Mouse (Mus musculus): Measurements from ENCODE around the gene Spast. TPM values are rescaled to one million over a fixed set of nuclear protein-coding genes. Genes with fewer than 3 reads are reported as not detected.

The Spast gene
- total and polyA plus RNA-seq, 2 experiments: 5.6 to 15.0 TPM

DNA sequence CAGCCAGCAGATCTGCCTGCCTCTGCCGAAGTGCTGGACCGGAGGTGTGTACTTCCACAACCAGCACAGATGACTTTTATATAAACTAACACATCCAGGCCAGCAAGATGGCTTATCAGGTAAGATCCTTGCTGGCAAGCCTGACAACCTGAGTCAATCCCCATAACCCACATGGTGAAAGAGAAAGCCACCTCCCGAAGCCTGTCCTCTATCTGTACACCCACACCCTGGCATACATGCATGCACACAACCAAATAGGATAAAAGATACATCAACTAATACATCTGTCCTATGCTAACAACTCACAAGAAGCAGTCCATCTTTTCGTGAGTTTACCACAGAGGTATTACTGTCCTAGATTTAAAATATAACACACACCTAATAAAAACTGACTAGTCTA is 34.7 kb upstream of the Spast start:
- Histone ChIP-seq H3K9ac (ENCODE audit: low read depth, low read length) (no peak overlapping the region), H3K36me3 (ENCODE audit: control insufficient read depth, insufficient read depth, low read length) (peaks cover 5% of the 10 kb centered on the region; the same call in 1 of the 2 replicates), H3K79me2 (ENCODE audit: control insufficient read depth, insufficient read depth, low read length) (0 out of 2 replicates have a peak, but pooled peaks cover 2% of the 10 kb centered on the region), H3K4me1 (ENCODE audit: control insufficient read depth, insufficient read depth, low read length) (no peaks in the 10 kb centered on the region), H3K27me3 (ENCODE audit: control insufficient read depth, insufficient read depth, low read length) (no peaks in the 10 kb centered on the region), H3K27ac (replicated peaks; ENCODE audit: insufficient read depth, low read depth, low read length) (no peak overlapping the region), H3K4me3 (ENCODE audit: insufficient read depth, low read depth, low read length) (no peak overlapping the region)
- TF ChIP-seq CTCF (IDR thresholded peaks at IDR 0.05; ENCODE audit: low read depth, low read length): no peak
- TF ChIP-seq POLR2A (IDR thresholded peaks at IDR 0.05; ENCODE audit: extremely low read depth, insufficient read depth, low read length): no peak
- 90% methylated on average over 4 of the region's 4 CpGs for WGBS
- no peak for DNase-seq (ENCODE audit: extremely low read depth, low read depth, low spot score)

DNA sequence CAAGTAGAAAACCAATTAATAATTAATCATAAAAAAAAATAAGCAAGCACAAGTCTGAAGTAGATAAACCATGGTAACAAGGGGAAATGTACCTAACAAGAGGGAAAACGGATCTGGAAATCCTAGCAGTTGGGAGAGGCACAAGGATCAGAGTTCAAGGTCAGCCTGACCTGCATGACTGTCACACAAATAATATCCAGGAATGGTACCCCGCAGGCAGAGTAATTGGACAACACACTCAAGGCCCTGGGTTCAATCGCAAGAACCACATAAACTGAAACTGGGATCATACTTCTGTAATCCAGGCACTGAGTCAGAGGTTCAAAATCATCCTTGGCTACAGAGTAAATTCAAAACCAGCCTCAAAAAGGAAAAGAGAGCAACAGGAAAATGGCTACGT is 33.2 kb upstream of the Spast start:
- no peak overlapping the region for H3K27ac ChIP-seq (replicated peaks; ENCODE audit: insufficient read depth, low read depth, low read length)
- no peak overlapping the region for H3K4me3 ChIP-seq (ENCODE audit: insufficient read depth, low read depth, low read length)
- TF ChIP-seq POLR2A (IDR thresholded peaks at IDR 0.05; ENCODE audit: extremely low read depth, insufficient read depth, low read length) (no peak), CTCF (IDR thresholded peaks at IDR 0.05; ENCODE audit: low read depth, low read length) (no peak)
- peaks cover 4% of the 10 kb centered on the region; the same call in 1 of the 2 replicates for H3K36me3 ChIP-seq (ENCODE audit: control insufficient read depth, insufficient read depth, low read length)
- H3K9ac ChIP-seq (ENCODE audit: low read depth, low read length): no peak overlapping the region
- WGBS: 60% methylated on average over 4 of the region's 4 CpGs
- H3K27me3 ChIP-seq (ENCODE audit: control insufficient read depth, insufficient read depth, low read length): no peaks in the 10 kb centered on the region
- DNase-seq (ENCODE audit: extremely low read depth, low read depth, low spot score): peak; percentile 31
- H3K4me1 ChIP-seq (ENCODE audit: control insufficient read depth, insufficient read depth, low read length): no peaks in the 10 kb centered on the region
- H3K79me2 ChIP-seq (ENCODE audit: control insufficient read depth, insufficient read depth, low read length): 0 out of 2 replicates have a peak, but pooled peaks cover 2% of the 10 kb centered on the region

DNA sequence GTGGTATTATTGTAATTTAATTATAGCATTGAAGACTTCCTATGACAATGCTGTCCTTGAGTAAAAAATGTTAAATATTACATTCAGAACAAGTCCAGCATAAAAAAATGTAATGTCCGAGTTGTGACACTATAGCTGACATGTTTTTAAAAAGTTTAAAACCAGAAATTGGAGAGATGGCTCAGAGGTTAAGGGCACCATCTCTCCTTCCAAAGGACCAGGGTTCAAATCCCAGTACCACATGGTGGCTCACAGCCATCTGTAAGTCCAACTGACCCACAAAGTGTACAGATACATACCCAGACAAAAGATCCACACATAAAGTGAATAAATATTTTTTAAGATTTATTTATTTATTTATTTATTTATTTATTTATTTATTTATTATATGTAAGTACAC is 32.8 kb upstream of the Spast start:
- H3K9ac ChIP-seq (ENCODE audit: low read depth, low read length): no peak overlapping the region
- no peak for DNase-seq (ENCODE audit: extremely low read depth, low read depth, low spot score)
- no peaks in the 10 kb centered on the region for H3K4me1 ChIP-seq (ENCODE audit: control insufficient read depth, insufficient read depth, low read length)
- H3K27me3 ChIP-seq (ENCODE audit: control insufficient read depth, insufficient read depth, low read length): no peaks in the 10 kb centered on the region
- TF ChIP-seq CTCF (IDR thresholded peaks at IDR 0.05; ENCODE audit: low read depth, low read length) (no peak), POLR2A (IDR thresholded peaks at IDR 0.05; ENCODE audit: extremely low read depth, insufficient read depth, low read length) (no peak)
- H3K27ac ChIP-seq (replicated peaks; ENCODE audit: insufficient read depth, low read depth, low read length): no peak overlapping the region
- H3K4me3 ChIP-seq (ENCODE audit: insufficient read depth, low read depth, low read length): no peak overlapping the region
- 0 out of 2 replicates have a peak, but pooled peaks cover 2% of the 10 kb centered on the region for H3K79me2 ChIP-seq (ENCODE audit: control insufficient read depth, insufficient read depth, low read length)
- 91% methylated on average over 1 of the region's 1 CpGs for WGBS
- peaks cover 4% of the 10 kb centered on the region; the same call in 1 of the 2 replicates for H3K36me3 ChIP-seq (ENCODE audit: control insufficient read depth, insufficient read depth, low read length)

DNA sequence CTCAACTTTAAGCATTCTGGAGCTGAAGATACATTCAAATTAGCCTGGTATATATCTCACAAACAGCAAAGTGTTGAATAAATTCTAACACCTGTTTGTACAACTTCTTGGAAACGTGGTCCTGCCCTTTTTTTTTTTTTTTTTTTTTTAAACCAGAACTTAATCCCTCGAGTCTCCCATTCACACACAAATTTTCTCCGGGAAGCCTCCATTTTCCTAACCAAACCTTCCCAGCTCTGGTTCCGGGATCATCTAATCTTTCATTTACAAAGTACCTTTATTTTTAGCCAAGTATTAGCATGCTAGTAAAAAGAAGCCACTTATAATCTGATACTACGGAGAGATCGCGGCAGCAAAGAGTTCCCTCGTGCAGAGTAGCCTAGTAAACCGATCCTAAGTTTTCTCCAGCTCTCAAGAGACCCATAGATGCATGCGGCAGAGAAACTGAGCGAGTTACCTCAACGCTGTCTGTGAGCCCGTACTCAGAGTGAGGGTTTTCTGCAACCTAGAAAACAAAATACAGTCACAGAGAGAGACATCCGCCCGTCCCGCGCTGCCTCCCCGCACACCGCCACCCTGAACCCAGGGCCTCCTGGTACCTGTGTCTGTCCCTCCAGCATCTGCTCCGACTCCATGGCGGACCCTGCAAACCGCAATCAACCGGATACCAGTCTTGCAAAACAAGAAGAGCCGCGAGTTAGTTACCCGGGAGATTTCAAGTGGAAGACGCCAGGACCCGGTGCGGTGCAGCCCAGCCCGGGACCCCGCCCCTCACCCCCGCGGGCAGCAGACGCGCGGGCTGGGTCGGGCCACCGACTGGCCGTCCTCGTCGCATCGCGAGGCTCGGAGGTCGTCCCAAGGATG is 23.1 kb upstream of the Spast start:
- DNase-seq (ENCODE audit: extremely low read depth, low read depth, low spot score): peak; percentile 37
- Histone ChIP-seq H3K36me3 (ENCODE audit: control insufficient read depth, insufficient read depth, low read length) (no peaks in the 10 kb centered on the region), H3K9ac (ENCODE audit: low read depth, low read length) (peak overlapping the region; percentile 73), H3K27me3 (ENCODE audit: control insufficient read depth, insufficient read depth, low read length) (no peaks in the 10 kb centered on the region), H3K79me2 (ENCODE audit: control insufficient read depth, insufficient read depth, low read length) (no peaks in the 10 kb centered on the region), H3K4me3 (ENCODE audit: insufficient read depth, low read depth, low read length) (peak overlapping the region; percentile 66), H3K27ac (replicated peaks; ENCODE audit: insufficient read depth, low read depth, low read length) (0 out of 2 replicates have a peak overlapping the region, but pooled peaks have one; percentile 3), H3K4me1 (ENCODE audit: control insufficient read depth, insufficient read depth, low read length) (no peaks in the 10 kb centered on the region; the same call in 1 of the 2 replicates)
- TF ChIP-seq CTCF (IDR thresholded peaks at IDR 0.05; ENCODE audit: low read depth, low read length): no peak
- TF ChIP-seq POLR2A (IDR thresholded peaks at IDR 0.05; ENCODE audit: extremely low read depth, insufficient read depth, low read length): no peak
- under 1% methylated on average over 45 of the region's 45 CpGs for WGBS

DNA sequence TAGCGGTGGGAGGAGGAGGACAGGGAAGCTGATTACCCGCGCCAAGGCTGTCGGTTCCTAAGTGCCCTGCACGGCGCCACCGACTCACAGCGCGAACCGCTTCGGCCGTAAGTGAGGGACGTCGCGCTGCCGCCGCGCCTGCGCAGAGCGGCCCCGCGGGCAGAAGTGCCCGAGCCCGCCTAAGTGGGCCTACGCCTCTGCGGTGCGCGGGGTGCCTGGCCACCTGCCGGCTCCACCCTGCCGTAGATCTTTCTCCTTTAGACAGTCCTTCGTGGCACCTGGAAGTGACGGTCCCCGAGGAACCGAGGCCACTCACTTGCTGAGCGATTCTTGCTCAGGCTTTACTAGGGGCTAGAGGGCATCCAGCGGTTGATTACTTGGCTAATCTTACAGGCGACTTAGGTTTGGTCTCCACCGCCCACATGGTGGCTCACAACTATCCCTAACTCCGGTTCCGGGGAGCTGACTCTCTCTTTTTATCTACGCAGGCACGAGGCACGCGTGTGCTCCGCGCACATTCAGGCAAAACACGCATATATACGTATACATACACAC is 22.4 kb upstream of the Spast start:
- no peaks in the 10 kb centered on the region for H3K27me3 ChIP-seq (ENCODE audit: control insufficient read depth, insufficient read depth, low read length)
- TF ChIP-seq POLR2A (IDR thresholded peaks at IDR 0.05; ENCODE audit: extremely low read depth, insufficient read depth, low read length) (peak; percentile 68; the same call in 1 of the 2 replicates), CTCF (IDR thresholded peaks at IDR 0.05; ENCODE audit: low read depth, low read length) (no peak)
- H3K79me2 ChIP-seq (ENCODE audit: control insufficient read depth, insufficient read depth, low read length): no peaks in the 10 kb centered on the region
- 1% methylated on average over 48 of the region's 48 CpGs for WGBS
- peak overlapping the region; percentile 66 for H3K4me3 ChIP-seq (ENCODE audit: insufficient read depth, low read depth, low read length)
- peak overlapping the region; percentile 73 for H3K9ac ChIP-seq (ENCODE audit: low read depth, low read length)
- H3K36me3 ChIP-seq (ENCODE audit: control insufficient read depth, insufficient read depth, low read length): no peaks in the 10 kb centered on the region
- DNase-seq (ENCODE audit: extremely low read depth, low read depth, low spot score): peak; percentile 69
- H3K27ac ChIP-seq (replicated peaks; ENCODE audit: insufficient read depth, low read depth, low read length): peak overlapping the region; percentile 78
- no peaks in the 10 kb centered on the region; the same call in 1 of the 2 replicates for H3K4me1 ChIP-seq (ENCODE audit: control insufficient read depth, insufficient read depth, low read length)

All from liver, adult 2 months (tissue).